Mouse (Mus musculus) embryonic facial prominence, embryonic 13.5 days (tissue): ENCODE data around the gene Dcun1d1. TPM values are rescaled to one million over a fixed set of nuclear protein-coding genes. Genes with fewer than 3 reads are reported as not detected.

Experiments
- ATAC-seq: fragments of 200-750 bp; cut with Nextera tagmentation; 2 replicates; pipeline ENCODE4 v1.8.0; 2017; ENCODE audit warnings: low read depth; ENCODE audit not compliant: insufficient number of reproducible peaks, insufficient read depth, low FRiP score, low TSS enrichment
- H3K27ac ChIP-seq: fragments of 300-500 bp; sonication (generic); 2 replicates; pipeline ENCODE4 v1.5.1; 2015; ENCODE audit warnings: moderate library complexity, mild to moderate bottlenecking, inconsistent platforms
- H3K27me3 ChIP-seq: fragments of 300-500 bp; sonication (generic); 2 replicates; pipeline ENCODE4 v1.6.1; 2015; ENCODE audit warnings: mild to moderate bottlenecking, inconsistent platforms
- H3K36me3 ChIP-seq: fragments of 300-500 bp; sonication (generic); 2 replicates; pipeline ENCODE4 v1.6.1; 2015; ENCODE audit warnings: mild to moderate bottlenecking, inconsistent platforms
- H3K4me1 ChIP-seq: fragments of 300-500 bp; sonication (generic); 2 replicates; pipeline ENCODE4 v1.6.1; 2015; ENCODE audit warnings: inconsistent platforms
- H3K4me2 ChIP-seq: fragments of 300-500 bp; sonication (generic); 2 replicates; pipeline ENCODE4 v1.6.1; 2015; ENCODE audit warnings: moderate library complexity, mild to moderate bottlenecking, inconsistent platforms
- H3K4me3 ChIP-seq: fragments of 300-500 bp; sonication (generic); 2 replicates; pipeline ENCODE4 v1.5.1; 2015; ENCODE audit warnings: mild to moderate bottlenecking, inconsistent platforms
- H3K9ac ChIP-seq: fragments of 300-500 bp; sonication (generic); 2 replicates; pipeline ENCODE4 v1.6.1; 2015; ENCODE audit warnings: mild to moderate bottlenecking, inconsistent platforms
- H3K9me3 ChIP-seq: fragments of 300-500 bp; sonication (generic); 2 replicates; pipeline ENCODE4 v1.6.1; 2016; ENCODE audit warnings: inconsistent platforms
- WGBS: fragments of 180-500 bp; shearing (Covaris S2); methylation state at CpG from one replicate; pipeline ENCODE4 v1.1.7; 2015; ENCODE audit warnings: mixed read lengths; 5-methylcytosine and 5-hydroxymethylcytosine counted together
- polyA plus RNA-seq: library from polyadenylated mRNA; unstranded; fragments of >200 nt; fragmentation: Nextera tagmentation; extraction: Ambion mirVana; gene quantifications from 2 replicates; pipeline ENCODE4 v1.2.1, GENCODE M21; 2015

Dcun1d1 gene
- polyA plus RNA-seq = 100 and 101 TPM in 2 replicates

DNA sequence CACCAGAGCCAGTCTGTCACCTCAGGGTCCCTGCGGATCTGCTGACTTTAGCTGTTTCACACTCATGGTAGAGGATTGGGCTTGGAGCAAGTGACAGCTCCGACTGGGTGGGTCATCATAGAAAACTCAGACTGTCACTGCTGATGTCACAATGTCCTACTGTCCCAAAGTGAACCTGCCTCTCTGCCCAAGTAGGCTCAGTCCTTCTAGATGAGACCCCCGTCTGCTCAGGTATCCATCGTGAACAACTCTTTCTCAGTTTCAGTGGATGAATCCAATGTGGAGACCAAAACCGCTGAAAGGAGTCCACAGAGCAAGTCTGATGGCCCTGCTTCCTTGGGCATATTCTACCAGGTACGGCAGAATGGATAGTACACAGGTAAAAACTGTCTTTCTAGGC is at the start of gene Dcun1d1:
TSS of gene Dcun1d1 (minus strand) at position 101 of the 400 bp plus-strand sequence.
- no peak within 1 kb of the TSS for H3K4me2 ChIP-seq
- no peak within 1 kb of the TSS for H3K27ac ChIP-seq
- peaks cover 18% of the 10 kb centered on the region for H3K36me3 ChIP-seq
- 94% methylated on average over 6 of the region's 6 CpGs for WGBS
- ATAC-seq = no peak
- peaks cover 9% of the 10 kb centered on the region for H3K4me1 ChIP-seq
- no peaks in the 10 kb centered on the region for H3K27me3 ChIP-seq
- no peak within 1 kb of the TSS for H3K4me3 ChIP-seq
- no peak within 1 kb of the TSS for H3K9ac ChIP-seq
- no peaks in the 10 kb centered on the region for H3K9me3 ChIP-seq

DNA sequence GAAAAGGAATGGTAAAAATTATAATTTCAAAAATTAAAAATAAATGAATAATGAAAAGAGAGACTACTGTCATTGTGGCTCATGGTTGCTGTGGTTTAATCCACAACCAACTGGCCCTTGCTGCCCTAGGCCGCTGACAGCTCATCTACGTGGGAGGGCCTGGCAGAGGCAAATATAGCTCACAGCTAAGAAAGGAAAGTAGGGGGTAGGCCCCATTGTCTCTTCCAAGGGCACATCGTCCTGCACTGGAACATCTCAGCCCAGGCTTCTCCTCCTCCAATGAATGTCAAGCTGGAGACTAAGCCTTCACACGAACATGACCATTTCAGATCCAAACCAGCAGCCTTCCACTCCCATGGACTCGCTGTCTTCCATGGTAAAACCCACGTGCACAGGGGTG is 49.0 kb upstream of the Dcun1d1 start:
- H3K4me3 ChIP-seq = no peak overlapping the region
- H3K9me3 ChIP-seq = no peaks in the 10 kb centered on the region
- H3K27me3 ChIP-seq = no peaks in the 10 kb centered on the region
- H3K9ac ChIP-seq = no peak overlapping the region
- no peak overlapping the region for H3K4me2 ChIP-seq
- no peaks in the 10 kb centered on the region for H3K4me1 ChIP-seq
- H3K36me3 ChIP-seq = peaks cover 70% of the 10 kb centered on the region
- no peak for ATAC-seq
- 92% methylated on average over 6 of the region's 6 CpGs for WGBS
- H3K27ac ChIP-seq = no peak overlapping the region

DNA sequence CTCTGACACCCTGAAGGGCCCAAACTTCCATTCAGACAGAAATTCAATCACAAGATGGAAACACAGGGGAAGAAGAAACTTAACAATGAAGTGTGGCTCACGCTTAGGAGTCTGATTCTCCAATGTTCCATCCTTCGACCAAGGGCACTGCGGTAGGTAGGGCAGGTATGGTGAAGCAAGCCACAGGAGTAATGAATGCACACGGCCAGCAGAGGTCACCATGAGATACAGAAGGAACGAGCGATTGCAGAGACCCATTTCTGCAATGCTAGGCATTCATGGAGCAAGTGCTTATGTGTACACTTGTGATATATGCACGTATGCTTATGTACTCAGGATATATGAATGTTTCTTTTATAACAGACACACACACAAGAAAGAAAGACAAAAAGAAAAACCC is 36.3 kb upstream of the Dcun1d1 start:
- H3K4me3 ChIP-seq = no peak overlapping the region
- H3K9ac ChIP-seq = no peak overlapping the region
- peaks cover 77% of the 10 kb centered on the region for H3K36me3 ChIP-seq
- no peaks in the 10 kb centered on the region for H3K4me1 ChIP-seq
- no peaks in the 10 kb centered on the region for H3K9me3 ChIP-seq
- no peak for ATAC-seq
- H3K27me3 ChIP-seq = no peaks in the 10 kb centered on the region
- no peak overlapping the region for H3K4me2 ChIP-seq
- 71% methylated on average over 7 of the region's 7 CpGs for WGBS
- no peak overlapping the region for H3K27ac ChIP-seq

DNA sequence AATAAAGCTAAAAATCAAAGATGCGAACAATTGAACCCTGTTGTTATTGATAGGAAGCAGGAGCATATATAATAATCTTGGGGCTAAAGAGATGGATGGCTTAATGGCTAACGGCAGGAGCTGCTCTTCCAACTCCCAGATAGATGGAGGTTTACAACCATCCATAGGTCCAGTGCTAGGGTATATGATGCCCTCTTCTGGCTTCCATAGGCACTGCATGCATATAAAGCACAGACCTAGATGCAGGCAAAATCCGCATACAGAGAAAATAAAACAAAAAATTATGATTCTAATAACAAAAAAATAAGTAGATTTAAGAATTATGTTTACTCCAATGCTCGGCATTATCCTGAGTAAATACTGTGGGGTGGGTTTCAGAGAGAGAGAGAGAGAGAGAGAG is 35.7 kb upstream of the Dcun1d1 start:
- Histone ChIP-seq H3K4me3 (no peak overlapping the region), H3K4me1 (no peaks in the 10 kb centered on the region), H3K36me3 (peaks cover 74% of the 10 kb centered on the region), H3K27ac (no peak overlapping the region), H3K9ac (no peak overlapping the region), H3K27me3 (no peaks in the 10 kb centered on the region), H3K4me2 (no peak overlapping the region), H3K9me3 (no peaks in the 10 kb centered on the region)
- 82% methylated on average over 4 of the region's 4 CpGs for WGBS
- ATAC-seq = no peak

DNA sequence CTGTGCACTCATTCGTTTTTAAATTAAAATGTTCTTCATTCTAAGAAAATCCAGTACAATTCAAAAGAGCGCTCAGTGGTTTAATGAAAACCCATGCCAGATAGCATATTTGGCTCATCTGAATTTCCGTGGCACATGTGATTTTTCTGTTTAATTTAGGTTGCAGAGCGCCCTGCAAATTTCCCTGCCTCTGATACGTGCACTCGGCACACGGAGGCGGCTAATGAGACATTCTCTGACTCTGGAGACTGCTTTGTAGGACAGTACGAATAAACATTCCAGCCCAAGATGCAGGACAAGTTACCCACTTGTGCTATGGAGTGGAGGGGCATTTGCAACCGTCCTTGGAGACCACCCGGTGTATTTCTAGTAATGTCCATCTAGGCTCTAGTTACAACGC is 33.9 kb upstream of the Dcun1d1 start:
- no peak for ATAC-seq
- WGBS = 92% methylated on average over 12 of the region's 12 CpGs
- no peaks in the 10 kb centered on the region for H3K27me3 ChIP-seq
- H3K4me1 ChIP-seq = no peaks in the 10 kb centered on the region
- H3K4me3 ChIP-seq = no peak overlapping the region
- no peak overlapping the region for H3K9ac ChIP-seq
- H3K4me2 ChIP-seq = no peak overlapping the region
- H3K36me3 ChIP-seq = peaks cover 73% of the 10 kb centered on the region
- H3K27ac ChIP-seq = no peak overlapping the region
- no peaks in the 10 kb centered on the region for H3K9me3 ChIP-seq

- Histone ChIP-seq H3K4me1 (no peaks in the 10 kb centered on the region), H3K36me3 (peaks cover 66% of the 10 kb centered on the region), H3K27ac (no peak overlapping the region), H3K9ac (no peak overlapping the region), H3K4me3 (no peak overlapping the region), H3K27me3 (no peaks in the 10 kb centered on the region), H3K9me3 (no peaks in the 10 kb centered on the region), H3K4me2 (no peak overlapping the region)
- no peak for ATAC-seq
- WGBS = 86% methylated on average over 4 of the region's 4 CpGs
These were observed 33.2 kb upstream of the Dcun1d1 start for GRCm38 (mm10) chr3:35970441-35970840.

DNA sequence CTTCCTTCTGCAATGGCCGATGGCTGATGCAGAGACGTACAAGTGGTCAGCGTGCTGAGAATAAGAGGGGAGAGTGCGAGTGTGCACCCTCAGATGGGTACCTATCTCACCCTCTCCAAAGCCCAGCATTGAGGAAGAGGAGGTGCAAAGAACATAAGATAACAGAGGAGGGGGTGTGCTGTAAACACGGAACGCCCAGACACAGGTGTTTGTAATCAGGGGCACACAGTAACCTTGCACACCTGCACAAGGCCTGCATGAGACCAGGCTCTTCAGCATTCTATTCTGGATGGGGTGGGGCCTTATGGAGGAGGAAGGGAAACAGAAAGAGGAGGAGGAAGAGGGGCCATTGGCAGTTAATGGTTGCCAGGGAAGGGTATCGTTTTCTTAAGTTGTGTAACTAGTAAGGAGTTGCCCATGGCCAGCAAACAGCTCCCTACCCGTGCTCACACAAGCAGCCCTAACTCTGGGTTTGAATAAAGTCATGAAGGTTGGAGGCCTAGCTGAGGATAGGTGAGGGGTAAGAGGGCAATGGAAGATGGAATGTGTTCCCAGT is 30.2 kb upstream of the Dcun1d1 start:
- H3K36me3 ChIP-seq = peaks cover 54% of the 10 kb centered on the region
- WGBS = 90% methylated on average over 8 of the region's 8 CpGs
- no peak overlapping the region for H3K27ac ChIP-seq

GRCm38 (mm10) chr3:35966493-35966892 is 29.2 kb upstream of the Dcun1d1 start:
- Histone ChIP-seq H3K4me3 (no peak overlapping the region), H3K36me3 (peaks cover 52% of the 10 kb centered on the region), H3K9ac (no peak overlapping the region), H3K27ac (no peak overlapping the region), H3K4me2 (no peak overlapping the region), H3K9me3 (no peaks in the 10 kb centered on the region), H3K27me3 (no peaks in the 10 kb centered on the region), H3K4me1 (no peaks in the 10 kb centered on the region)
- ATAC-seq = no peak
- 86% methylated on average over 2 of the region's 2 CpGs for WGBS

More for the DNA sequence above, 30.2 kb upstream of the Dcun1d1 start:
- no peaks in the 10 kb centered on the region for H3K4me1 ChIP-seq
- no peaks in the 10 kb centered on the region for H3K9me3 ChIP-seq
- H3K27me3 ChIP-seq = no peaks in the 10 kb centered on the region
- no peak overlapping the region for H3K9ac ChIP-seq
- H3K4me2 ChIP-seq = no peak overlapping the region
- H3K4me3 ChIP-seq = no peak overlapping the region
- no peak for ATAC-seq

DNA sequence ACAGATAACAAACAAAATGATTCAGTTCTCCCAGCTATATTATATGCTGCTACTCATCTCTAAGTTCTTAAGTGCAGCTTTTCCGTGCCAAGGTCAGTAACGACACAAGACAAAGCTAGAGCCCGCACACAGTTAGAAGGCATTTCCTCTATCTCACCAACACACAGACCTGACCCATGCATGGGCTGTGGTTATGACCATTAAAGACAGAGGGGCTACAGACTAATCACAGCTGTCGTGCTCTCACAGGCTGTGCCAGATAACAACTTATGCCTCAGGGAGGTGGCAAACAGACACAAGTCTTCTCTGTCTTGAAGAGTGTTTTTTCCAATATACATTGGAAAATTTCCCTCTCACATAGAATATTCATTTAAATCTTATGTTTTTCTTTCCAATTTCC is 27.7 kb upstream of the Dcun1d1 start:
- Histone ChIP-seq H3K9me3 (no peaks in the 10 kb centered on the region), H3K9ac (no peak overlapping the region), H3K4me3 (no peak overlapping the region)

DNA sequence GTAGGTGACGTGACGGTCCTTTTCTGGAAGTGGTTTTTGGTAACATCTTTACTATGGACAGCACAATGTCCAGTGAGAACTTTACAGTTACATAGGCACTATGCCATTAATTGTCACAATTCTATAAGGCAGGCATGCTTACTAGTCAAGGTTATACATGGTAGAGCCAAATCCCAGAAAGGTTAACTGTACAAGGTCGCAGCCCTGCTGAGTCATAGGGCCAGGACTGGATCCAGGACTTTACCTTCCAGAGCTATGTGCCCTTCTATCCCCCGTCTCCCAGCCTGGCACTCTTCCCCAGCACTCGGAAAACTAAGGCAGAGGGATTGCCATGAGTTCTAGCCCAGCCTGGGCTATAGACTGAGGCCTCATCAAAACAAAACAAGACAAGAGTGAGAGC is 26.7 kb upstream of the Dcun1d1 start:
- Histone ChIP-seq H3K27ac (no peak overlapping the region), H3K27me3 (no peaks in the 10 kb centered on the region), H3K9me3 (no peaks in the 10 kb centered on the region), H3K9ac (no peak overlapping the region), H3K4me1 (no peaks in the 10 kb centered on the region), H3K4me3 (no peak overlapping the region), H3K4me2 (no peak overlapping the region), H3K36me3 (peaks cover 58% of the 10 kb centered on the region)
- 95% methylated on average over 5 of the region's 5 CpGs for WGBS
- no peak for ATAC-seq

More for the DNA sequence above, 27.7 kb upstream of the Dcun1d1 start:
- no peak overlapping the region for H3K27ac ChIP-seq
- H3K36me3 ChIP-seq = peaks cover 54% of the 10 kb centered on the region
- H3K4me1 ChIP-seq = no peaks in the 10 kb centered on the region
- no peak overlapping the region for H3K4me2 ChIP-seq
- no peaks in the 10 kb centered on the region for H3K27me3 ChIP-seq
- WGBS = 78% methylated on average over 4 of the region's 4 CpGs
- ATAC-seq = no peak

DNA sequence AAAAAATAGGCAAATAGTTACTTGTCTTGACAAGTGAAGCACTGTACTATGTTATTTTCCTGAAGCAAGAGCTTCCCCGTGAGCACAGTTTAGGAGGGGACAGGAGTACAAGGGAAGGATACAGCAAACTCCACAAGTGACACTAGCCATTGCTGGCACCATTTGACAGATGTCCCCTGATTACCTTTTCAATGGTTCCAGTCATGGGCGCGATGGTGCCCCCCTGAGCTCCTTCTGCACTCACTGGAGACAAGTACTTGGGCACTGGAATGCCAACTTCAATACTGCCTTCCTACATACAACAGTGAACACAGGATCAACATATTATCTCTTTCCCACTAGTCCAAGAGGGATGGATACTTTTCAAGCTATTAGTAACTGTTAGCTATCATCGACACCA is 26.2 kb upstream of the Dcun1d1 start:
- H3K27ac ChIP-seq = no peak overlapping the region
- WGBS = 92% methylated on average over 4 of the region's 4 CpGs
- no peak overlapping the region for H3K4me2 ChIP-seq
- H3K36me3 ChIP-seq = peaks cover 58% of the 10 kb centered on the region
- H3K4me1 ChIP-seq = no peaks in the 10 kb centered on the region
- no peaks in the 10 kb centered on the region for H3K27me3 ChIP-seq
- ATAC-seq = no peak
- no peak overlapping the region for H3K9ac ChIP-seq
- H3K9me3 ChIP-seq = no peaks in the 10 kb centered on the region
- no peak overlapping the region for H3K4me3 ChIP-seq

DNA sequence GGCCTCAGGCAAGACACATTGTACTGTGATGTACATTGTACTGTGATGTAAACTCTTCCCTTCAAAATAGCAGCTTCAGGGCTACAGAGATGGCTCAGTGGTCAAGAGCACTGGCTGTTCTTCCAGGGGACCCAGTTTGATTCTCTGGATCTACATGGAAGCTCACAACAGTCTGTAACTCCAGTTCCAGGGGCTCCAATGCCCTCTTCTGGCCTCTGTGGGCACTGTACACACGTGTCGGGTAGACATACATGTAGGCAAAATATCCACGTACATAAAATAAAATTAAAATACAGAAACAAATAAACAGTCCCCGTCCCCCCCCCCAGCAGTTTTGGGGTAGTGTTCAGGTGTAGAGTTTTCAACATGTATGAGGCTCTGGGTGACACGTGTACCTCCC is 25.7 kb upstream of the Dcun1d1 start:
- no peak for ATAC-seq
- Histone ChIP-seq H3K27me3 (no peaks in the 10 kb centered on the region), H3K9ac (no peak overlapping the region), H3K4me3 (no peak overlapping the region), H3K27ac (no peak overlapping the region), H3K4me2 (no peak overlapping the region), H3K4me1 (no peaks in the 10 kb centered on the region), H3K9me3 (no peaks in the 10 kb centered on the region), H3K36me3 (peaks cover 58% of the 10 kb centered on the region)
- 91% methylated on average over 5 of the region's 5 CpGs for WGBS
